Mouse (Mus musculus): ENCODE results near the gene Gle1. TPM values are rescaled to one million over a fixed set of nuclear protein-coding genes. Genes with fewer than 3 reads are reported as not detected.
A peak's percentile ranks its signal among the peaks of the same experiment; 100 is the strongest.

The Gle1 gene
- polyA plus RNA-seq, 1 experiment from 2014 or later: 77.8 TPM

DNA sequence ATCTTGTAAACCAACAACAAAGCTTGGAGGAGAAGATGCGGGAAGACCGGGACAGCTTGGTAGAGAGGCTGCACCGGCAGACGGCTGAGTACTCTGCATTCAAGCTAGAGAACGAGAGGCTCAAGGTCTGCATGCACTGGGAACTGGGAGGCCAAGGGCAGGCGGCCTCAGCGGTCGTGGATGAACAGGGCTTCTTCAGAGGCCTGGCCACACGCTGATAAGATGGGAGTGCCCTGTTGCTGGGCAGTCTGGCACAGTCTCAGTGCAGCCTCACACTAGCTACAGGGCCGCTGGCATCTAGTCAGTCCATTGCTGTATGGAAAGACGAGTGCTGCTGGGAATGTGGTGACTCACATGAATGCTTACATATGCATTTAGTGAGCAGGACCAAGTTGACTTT is 17.6 kb upstream of the Gle1 start:
- Histone ChIP-seq H3K4me3 (no peak overlapping the region), H3K9me3 (no peaks in the 10 kb centered on the region), H3K27ac (replicated peaks) (no peak overlapping the region), H3K9ac (replicated peaks) (no peak overlapping the region), H3K4me1 (no peaks in the 10 kb centered on the region), H3K36me3 (peaks cover 90% of the 10 kb centered on the region), H3K27me3 (no peaks in the 10 kb centered on the region), H3K4me2 (replicated peaks) (no peak overlapping the region)
- ATAC-seq (ENCODE audit: low FRiP score, low read depth): no peak
- 92% methylated on average over 11 of the region's 11 CpGs for WGBS

GRCm38 (mm10) chr2:29922011-29922410 is 13.2 kb upstream of the Gle1 start:
- Histone ChIP-seq H3K9ac (replicated peaks) (no peak overlapping the region), H3K4me2 (replicated peaks) (no peak overlapping the region), H3K27me3 (no peaks in the 10 kb centered on the region), H3K4me1 (no peaks in the 10 kb centered on the region), H3K36me3 (peaks cover 93% of the 10 kb centered on the region), H3K4me3 (no peak overlapping the region), H3K27ac (replicated peaks) (no peak overlapping the region), H3K9me3 (no peaks in the 10 kb centered on the region)
- no peak for ATAC-seq (ENCODE audit: low FRiP score, low read depth)
- 80% methylated on average over 11 of the region's 11 CpGs for WGBS

DNA sequence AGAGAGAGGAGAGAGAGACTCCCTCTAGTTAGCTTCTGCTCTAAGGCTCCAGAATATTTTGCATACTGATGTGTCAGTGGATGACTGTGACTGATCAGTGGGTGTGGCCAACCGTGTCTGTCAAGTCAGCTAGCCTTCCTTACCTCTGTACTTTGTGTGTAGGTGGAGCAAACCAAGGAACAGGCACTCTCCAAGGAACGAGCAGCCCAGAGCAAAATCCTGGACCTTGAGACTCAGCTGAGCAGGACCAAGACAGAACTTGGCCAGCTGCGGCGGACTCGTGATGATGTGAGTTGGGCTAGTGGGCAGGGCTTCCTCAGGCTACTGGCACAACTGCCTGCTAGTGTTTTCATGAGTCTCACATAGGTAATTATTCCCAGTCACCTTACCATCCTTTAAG is 8.7 kb upstream of the Gle1 start:
- Histone ChIP-seq H3K9me3 (no peaks in the 10 kb centered on the region), H3K27ac (replicated peaks) (no peak overlapping the region), H3K4me3 (no peak overlapping the region), H3K27me3 (no peaks in the 10 kb centered on the region), H3K36me3 (peaks cover 97% of the 10 kb centered on the region), H3K4me1 (no peaks in the 10 kb centered on the region), H3K4me2 (replicated peaks) (no peak overlapping the region), H3K9ac (replicated peaks) (no peak overlapping the region)
- 94% methylated on average over 5 of the region's 5 CpGs for WGBS
- ATAC-seq (ENCODE audit: low FRiP score, low read depth): no peak

DNA sequence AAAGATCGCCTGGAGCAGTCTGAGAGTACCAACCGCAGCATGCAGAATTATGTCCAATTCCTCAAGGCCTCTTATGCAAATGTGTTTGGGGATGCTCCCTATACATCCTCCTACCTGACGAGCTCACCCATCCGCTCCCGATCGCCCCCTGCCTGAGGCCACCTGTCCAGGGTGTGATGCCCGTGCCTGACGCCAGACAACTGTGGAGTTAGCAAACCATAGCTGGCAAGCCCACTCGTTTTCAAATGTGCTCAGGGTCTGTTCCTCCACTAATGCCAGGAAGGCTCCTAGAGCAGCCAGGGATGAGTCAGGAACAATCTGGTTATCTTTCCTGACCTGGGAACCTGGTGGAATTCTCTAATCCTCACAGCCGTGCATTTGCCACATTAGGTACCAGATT is 4.7 kb upstream of the Gle1 start:
- Histone ChIP-seq H3K27ac (replicated peaks) (no peak overlapping the region), H3K4me1 (no peaks in the 10 kb centered on the region), H3K9me3 (no peaks in the 10 kb centered on the region), H3K36me3 (peaks cover 58% of the 10 kb centered on the region), H3K9ac (replicated peaks) (no peak overlapping the region), H3K4me3 (no peak overlapping the region), H3K27me3 (no peaks in the 10 kb centered on the region), H3K4me2 (replicated peaks) (no peak overlapping the region)
- WGBS: 89% methylated on average over 10 of the region's 10 CpGs
- ATAC-seq (ENCODE audit: low FRiP score, low read depth): no peak

- H3K4me2 ChIP-seq (replicated peaks): no peak overlapping the region
- WGBS: 90% methylated on average over 6 of the region's 6 CpGs
- H3K36me3 ChIP-seq: peaks cover 51% of the 10 kb centered on the region
- H3K9me3 ChIP-seq: no peaks in the 10 kb centered on the region
- no peak overlapping the region for H3K9ac ChIP-seq (replicated peaks)
- no peak for ATAC-seq (ENCODE audit: low FRiP score, low read depth)
- peaks cover 6% of the 10 kb centered on the region for H3K4me1 ChIP-seq
- no peak overlapping the region for H3K4me3 ChIP-seq
- H3K27me3 ChIP-seq: no peaks in the 10 kb centered on the region
- H3K27ac ChIP-seq (replicated peaks): no peak overlapping the region
Measured at GRCm38 (mm10) chr2:29931194-29931593, 4.0 kb upstream of the Gle1 start.

- H3K27ac ChIP-seq (replicated peaks): no peak overlapping the region
- no peaks in the 10 kb centered on the region for H3K9me3 ChIP-seq
- no peak for ATAC-seq (ENCODE audit: low FRiP score, low read depth)
- peaks cover 7% of the 10 kb centered on the region for H3K4me1 ChIP-seq
- peaks cover 71% of the 10 kb centered on the region for H3K36me3 ChIP-seq
- no peak overlapping the region for H3K4me2 ChIP-seq (replicated peaks)
- WGBS: 95% methylated on average over 9 of the region's 9 CpGs
- no peak overlapping the region for H3K9ac ChIP-seq (replicated peaks)
- H3K4me3 ChIP-seq: no peak overlapping the region
- no peaks in the 10 kb centered on the region for H3K27me3 ChIP-seq
Measured at GRCm38 (mm10) chr2:29940073-29940472, 4.8 kb downstream of the Gle1 start.

DNA sequence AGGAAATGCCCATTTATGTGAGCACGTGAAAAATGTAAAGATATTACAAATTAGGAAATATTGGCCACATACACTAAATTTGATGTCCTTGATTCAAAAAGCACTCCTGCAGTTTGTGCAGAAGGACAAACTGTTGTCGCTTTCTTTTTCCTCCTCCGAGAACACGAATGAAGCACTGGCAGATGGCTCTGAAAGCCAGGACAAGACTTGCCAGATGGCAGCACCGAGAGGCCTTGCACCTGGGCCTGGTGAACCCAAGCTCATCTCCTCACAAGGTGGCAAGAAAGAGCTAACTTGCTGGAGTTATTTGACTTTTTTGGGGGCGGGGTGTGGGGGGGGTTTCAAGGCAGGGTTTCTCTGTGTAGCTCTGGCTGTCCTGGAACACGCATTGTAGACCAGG is 5.6 kb downstream of the Gle1 start:
- H3K4me3 ChIP-seq: no peak overlapping the region
- WGBS: 93% methylated on average over 7 of the region's 7 CpGs
- H3K9me3 ChIP-seq: no peaks in the 10 kb centered on the region
- no peak overlapping the region for H3K27ac ChIP-seq (replicated peaks)
- H3K4me2 ChIP-seq (replicated peaks): no peak overlapping the region
- peaks cover 79% of the 10 kb centered on the region for H3K36me3 ChIP-seq
- H3K27me3 ChIP-seq: no peaks in the 10 kb centered on the region
- H3K4me1 ChIP-seq: peaks cover 5% of the 10 kb centered on the region
- ATAC-seq (ENCODE audit: low FRiP score, low read depth): no peak
- no peak overlapping the region for H3K9ac ChIP-seq (replicated peaks)

DNA sequence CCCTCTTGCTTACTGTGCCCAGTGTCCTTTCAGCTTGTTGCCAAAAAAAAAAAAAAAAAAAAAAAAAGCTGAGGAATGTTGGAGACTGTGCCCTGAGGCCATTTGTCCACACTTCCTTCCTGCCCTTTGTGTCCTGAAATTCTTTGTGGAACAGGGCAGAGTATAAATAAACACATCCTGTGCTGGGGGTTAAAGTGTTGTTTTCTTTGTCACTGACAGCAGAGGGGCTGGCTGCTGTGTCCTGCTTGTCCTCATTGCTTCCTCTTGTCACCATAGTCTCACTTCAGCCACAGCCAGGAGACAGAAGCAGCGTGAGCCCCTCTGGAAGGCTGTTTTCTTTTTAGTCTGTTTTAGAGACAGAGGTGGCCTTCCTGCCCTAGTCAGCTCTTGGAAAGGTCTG is 9.5 kb downstream of the Gle1 start:
- H3K9me3 ChIP-seq: no peaks in the 10 kb centered on the region
- H3K4me3 ChIP-seq: no peak overlapping the region
- H3K4me2 ChIP-seq (replicated peaks): no peak overlapping the region
- no peak overlapping the region for H3K9ac ChIP-seq (replicated peaks)
- 83% methylated on average over 1 of the region's 1 CpGs for WGBS
- peaks cover 98% of the 10 kb centered on the region for H3K36me3 ChIP-seq
- no peaks in the 10 kb centered on the region for H3K27me3 ChIP-seq
- H3K4me1 ChIP-seq: no peaks in the 10 kb centered on the region
- no peak for ATAC-seq (ENCODE audit: low FRiP score, low read depth)
- H3K27ac ChIP-seq (replicated peaks): no peak overlapping the region

GRCm38 (mm10) chr2:29948896-29949295 is 13.7 kb downstream of the Gle1 start:
- Histone ChIP-seq H3K9me3 (no peaks in the 10 kb centered on the region), H3K27me3 (no peaks in the 10 kb centered on the region), H3K4me1 (no peaks in the 10 kb centered on the region), H3K36me3 (peaks cover 88% of the 10 kb centered on the region), H3K27ac (replicated peaks) (no peak overlapping the region), H3K4me3 (no peak overlapping the region), H3K4me2 (replicated peaks) (no peak overlapping the region), H3K9ac (replicated peaks) (no peak overlapping the region)
- WGBS: 96% methylated on average over 5 of the region's 5 CpGs
- ATAC-seq (ENCODE audit: low FRiP score, low read depth): no peak

DNA sequence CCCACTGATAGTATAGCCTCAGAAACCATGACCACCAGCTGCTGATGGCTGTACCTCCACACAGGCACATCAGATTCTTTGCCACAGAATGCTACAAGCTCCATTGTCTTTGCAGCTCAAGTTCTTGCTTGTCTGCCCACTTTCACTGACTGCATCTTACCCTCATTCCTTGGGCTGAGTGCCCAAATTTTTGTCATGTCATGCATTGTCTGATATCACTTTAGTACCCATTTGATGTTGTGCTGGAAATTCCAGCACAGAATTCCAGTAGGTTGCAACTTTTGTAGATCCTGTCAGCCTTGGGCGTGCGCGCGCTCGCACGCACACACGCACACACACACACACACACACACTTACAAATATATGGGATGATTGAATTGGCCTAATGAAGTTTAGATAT is 26.0 kb downstream of the Gle1 start:
- no peaks in the 10 kb centered on the region for H3K27me3 ChIP-seq
- ATAC-seq (ENCODE audit: low FRiP score, low read depth): no peak
- 97% methylated on average over 7 of the region's 7 CpGs for WGBS

DNA sequence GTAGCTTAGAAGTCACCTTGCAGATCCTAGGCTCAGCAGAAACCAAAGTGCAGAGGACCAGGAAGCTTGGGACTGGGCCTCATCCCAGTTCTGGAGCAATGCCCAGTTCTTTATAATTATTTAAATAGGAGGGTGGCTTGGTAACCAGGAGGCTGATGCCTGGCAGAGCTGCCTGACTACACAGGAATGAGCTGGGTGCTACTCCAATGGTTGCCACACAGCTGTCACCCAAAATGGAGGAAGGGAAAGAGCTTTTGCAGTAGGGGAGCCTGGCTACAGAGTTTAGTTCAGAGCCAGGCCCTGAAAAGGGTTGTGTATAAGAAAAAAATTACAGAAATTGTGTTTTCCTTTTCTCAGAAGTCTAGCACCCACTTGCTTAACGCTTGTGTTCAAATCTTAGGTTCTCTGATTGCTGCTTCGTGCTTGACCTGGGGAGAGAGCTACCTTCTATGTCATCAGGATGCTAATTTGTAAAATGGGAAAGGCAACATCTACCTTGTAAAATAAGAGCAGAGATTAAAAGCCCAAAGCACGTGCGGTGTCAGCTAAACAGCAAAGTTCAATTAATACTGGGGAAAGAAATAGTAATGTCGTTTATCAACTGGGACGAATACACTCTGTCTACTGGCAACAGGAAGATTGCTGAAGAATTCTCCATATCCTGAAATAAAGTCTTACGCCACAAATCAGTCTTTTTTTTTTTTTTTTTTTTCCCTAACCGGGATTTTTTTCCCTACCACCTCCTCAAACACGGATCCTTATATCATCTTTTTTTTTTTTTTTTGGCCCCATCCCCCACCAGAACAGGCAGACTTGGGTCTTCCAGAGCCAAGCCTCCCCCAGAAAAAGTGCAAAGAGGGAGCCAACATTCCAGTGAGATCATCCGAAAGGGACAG is 29.4 kb downstream of the Gle1 start:
- Histone ChIP-seq H3K27ac (replicated peaks) (peak overlapping the region; percentile 93), H3K4me1 (peaks cover 41% of the 10 kb centered on the region), H3K4me3 (peak overlapping the region; percentile 96), H3K9ac (replicated peaks) (peak overlapping the region; percentile 96), H3K4me2 (replicated peaks) (peak overlapping the region; percentile 66), H3K9me3 (no peaks in the 10 kb centered on the region), H3K27me3 (no peaks in the 10 kb centered on the region), H3K36me3 (peaks cover 18% of the 10 kb centered on the region)
- ATAC-seq (ENCODE audit: low FRiP score, low read depth): no peak
- 21% methylated on average over 10 of the region's 10 CpGs for whole genome bisulfite sequencing

More for the DNA sequence above, 26.0 kb downstream of the Gle1 start:
- no peak overlapping the region for H3K9ac ChIP-seq (replicated peaks)
- H3K9me3 ChIP-seq: no peaks in the 10 kb centered on the region
- H3K4me2 ChIP-seq (replicated peaks): no peak overlapping the region
- H3K4me3 ChIP-seq: no peak overlapping the region
- peaks cover 13% of the 10 kb centered on the region; the same call in 1 of the 2 replicates for H3K4me1 ChIP-seq
- H3K36me3 ChIP-seq: peaks cover 41% of the 10 kb centered on the region
- H3K27ac ChIP-seq (replicated peaks): no peak overlapping the region

GRCm38 (mm10) chr2:29965250-29965843 is 30.1 kb downstream of the Gle1 start, which contains the start of gene Sptan1:
TSS of gene Sptan1 (plus strand) at chr2:29965560.
- peak within 1 kb of the TSS; percentile 66 for H3K4me2 ChIP-seq (replicated peaks)
- peak within 1 kb of the TSS; percentile 96 for H3K9ac ChIP-seq (replicated peaks)
- peak within 1 kb of the TSS; percentile 96 for H3K4me3 ChIP-seq
- ATAC-seq (ENCODE audit: low FRiP score, low read depth): peak; percentile 99
- no peaks in the 10 kb centered on the region for H3K27me3 ChIP-seq
- no peaks in the 10 kb centered on the region for H3K9me3 ChIP-seq
- WGBS: 1% methylated on average over 75 of the region's 82 CpGs
- H3K4me1 ChIP-seq: peaks cover 44% of the 10 kb centered on the region
- H3K27ac ChIP-seq (replicated peaks): peak within 1 kb of the TSS; percentile 93
- H3K36me3 ChIP-seq: peaks cover 18% of the 10 kb centered on the region
